Mouse (Mus musculus): Measurements from ENCODE around the gene Lgmn.

The Lgmn gene

DNA sequence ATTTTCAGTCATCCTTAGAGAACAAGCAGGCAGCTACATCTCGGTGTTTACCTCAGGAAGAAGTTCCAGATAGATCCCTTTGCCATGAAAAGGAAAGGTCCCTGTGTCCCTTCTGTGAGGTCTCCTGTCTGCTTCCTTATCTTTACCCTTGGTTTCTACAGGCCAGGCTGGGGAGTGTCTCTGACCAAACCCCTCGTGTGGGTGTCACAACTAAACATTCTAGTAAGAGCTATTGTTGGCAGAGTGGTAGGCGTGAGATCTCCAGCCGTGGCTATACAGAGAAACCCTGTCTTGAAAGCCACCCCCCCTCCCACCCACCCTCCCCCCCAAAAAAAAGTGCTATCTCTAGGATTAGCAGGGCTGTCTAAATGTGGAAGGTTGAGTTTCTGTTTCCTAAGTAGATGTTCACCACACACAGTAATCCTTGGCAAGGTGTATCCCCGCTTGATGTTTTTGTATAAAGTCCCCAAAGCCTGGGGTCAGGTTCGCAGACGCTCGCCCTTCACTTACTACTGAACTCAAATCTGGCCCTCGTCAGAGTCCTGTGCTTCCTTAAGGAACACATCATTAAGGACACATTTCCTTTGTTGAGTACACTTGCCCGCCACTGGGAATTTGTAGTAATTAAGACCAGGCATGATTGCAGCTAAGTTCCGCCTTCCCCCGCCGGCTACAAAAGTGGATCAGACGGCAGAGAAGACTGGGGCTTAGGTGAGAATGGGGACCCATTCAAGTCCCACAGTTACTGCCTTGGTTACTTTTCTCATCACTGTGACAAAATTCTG lies 94.4 kb downstream of the Lgmn start:
- no peak for DNase-seq (ENCODE audit: low spot score)
